Mouse (Mus musculus) kidney, adult 18-20 months (tissue): ENCODE data around the gene Ung.

Experiments used
- DNase-seq: peaks from one replicate; pipeline ENCODE4 v3.0.0; 2021

Gene Ung

GRCm38 (mm10) chr5:114131521-114131840 is 1.3 kb downstream of the Ung start:
- peak; percentile 68 for DNase-seq

DNA sequence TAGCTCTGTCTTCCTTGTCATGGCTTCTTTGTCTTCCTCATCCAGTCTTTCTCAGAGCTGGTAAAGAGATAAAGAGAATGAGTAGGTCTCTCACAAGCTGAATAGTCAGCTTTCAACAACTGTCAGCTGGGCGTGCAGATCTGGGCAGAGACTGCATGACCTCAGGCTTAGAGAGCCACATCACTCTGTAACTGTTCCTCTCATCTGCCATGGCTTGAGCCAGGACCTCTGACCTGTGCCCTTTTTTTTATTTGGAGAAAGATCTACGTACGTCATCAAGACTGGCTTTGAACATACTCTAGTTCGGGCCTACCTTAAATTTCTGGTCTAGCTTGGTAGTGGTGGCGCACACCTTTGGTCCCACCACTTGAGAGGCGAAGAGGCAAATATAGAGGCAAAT is 2.7 kb downstream of the Ung start:
- no peak for DNase-seq

GRCm38 (mm10) chr5:114134091-114134534 is 3.9 kb downstream of the Ung start:
- DNase-seq, result peak; percentile 65

DNA sequence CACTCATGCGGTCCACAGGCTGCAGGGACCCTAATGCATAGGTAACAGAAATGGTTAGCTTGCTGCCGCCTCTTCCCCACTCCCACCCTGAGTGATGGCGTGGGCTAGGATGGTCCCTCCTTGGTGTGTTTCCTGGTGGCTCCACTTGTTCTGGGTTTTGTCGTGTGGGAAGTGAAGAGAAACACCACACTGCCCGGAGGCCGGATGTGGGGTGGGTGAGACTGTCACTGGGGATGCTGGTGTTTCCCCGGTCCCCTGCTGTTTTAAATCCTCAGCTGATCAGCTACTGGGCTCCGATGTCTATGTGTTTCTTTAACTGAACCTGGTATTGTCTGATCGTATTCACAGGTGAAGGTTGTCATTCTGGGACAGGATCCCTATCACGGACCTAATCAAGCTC is 5.3 kb downstream of the Ung start:
- DNase-seq, result no peak

- no peak for DNase-seq
Measured at GRCm38 (mm10) chr5:114137481-114138276, 7.5 kb downstream of the Ung start.

DNA sequence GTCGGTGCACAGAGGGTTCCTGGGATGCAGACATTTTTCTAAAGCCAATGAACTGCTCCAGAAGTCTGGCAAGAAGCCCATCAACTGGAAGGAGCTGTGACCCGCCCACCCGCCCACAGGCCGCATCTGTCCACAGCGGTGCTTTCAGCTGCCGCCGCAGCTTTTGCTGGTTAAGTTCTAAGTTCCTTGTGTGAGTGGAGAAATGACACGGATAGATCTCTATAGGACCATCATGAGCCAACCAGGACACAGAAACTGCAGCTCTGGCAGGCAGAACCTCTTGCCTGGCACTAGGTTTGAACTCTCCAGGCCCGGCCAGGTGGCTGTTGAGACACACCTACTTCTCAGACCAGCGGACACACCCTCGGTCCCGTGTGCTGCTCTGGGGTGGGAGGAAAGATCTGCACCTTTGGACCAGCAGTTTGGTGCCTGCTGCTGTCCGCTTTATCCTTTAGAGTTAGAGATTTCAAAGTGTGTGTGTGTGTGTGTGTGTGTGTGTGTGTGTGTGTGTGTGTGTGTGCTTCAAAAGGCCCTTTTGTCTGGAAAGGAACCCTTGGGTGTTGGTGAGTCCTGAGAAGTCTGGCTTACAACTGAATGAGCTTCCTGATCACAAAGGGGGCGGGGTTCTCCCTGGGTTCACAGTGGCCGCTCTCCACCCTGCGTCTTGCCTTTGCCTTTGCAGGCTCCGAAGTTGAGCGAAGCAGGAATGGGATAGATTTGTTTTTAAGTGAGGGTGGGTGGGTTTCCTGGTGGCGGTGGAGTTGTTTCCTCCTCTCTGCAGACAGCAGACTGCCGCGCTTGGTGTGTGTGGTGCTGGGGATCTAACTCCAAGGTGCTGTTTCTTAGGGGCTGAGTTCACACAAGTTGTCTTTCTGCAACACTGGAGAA is 8.3 kb downstream of the Ung start:
- DNase-seq, result peak; percentile 16

DNA sequence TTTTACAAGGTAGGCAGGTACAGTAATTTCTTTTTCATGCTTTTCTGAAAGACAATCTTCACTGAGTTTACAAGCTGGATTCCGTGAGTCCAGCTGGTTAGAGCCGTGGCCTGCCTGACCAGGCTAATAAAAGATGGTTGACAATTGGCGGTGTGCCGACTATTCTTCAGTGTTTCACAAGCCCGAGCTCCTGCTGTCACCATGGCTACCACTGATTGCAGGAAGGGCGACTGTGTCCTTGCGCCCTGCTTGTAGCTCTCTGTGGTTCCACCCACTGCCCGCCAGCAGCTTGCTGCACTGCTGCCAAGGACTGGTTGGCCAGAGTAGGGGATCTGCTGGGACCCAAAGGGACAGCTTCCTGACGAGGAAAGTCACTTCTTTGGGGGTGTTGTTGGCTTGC is 9.0 kb downstream of the Ung start:
- DNase-seq, result peak; percentile 79

GRCm38 (mm10) chr5:114146028-114146888 is 16.1 kb downstream of the Ung start, which contains the start of gene Acacb:
Acacb (plus strand) TSS chr5:114146535.
- peak; percentile 48 for DNase-seq

DNA sequence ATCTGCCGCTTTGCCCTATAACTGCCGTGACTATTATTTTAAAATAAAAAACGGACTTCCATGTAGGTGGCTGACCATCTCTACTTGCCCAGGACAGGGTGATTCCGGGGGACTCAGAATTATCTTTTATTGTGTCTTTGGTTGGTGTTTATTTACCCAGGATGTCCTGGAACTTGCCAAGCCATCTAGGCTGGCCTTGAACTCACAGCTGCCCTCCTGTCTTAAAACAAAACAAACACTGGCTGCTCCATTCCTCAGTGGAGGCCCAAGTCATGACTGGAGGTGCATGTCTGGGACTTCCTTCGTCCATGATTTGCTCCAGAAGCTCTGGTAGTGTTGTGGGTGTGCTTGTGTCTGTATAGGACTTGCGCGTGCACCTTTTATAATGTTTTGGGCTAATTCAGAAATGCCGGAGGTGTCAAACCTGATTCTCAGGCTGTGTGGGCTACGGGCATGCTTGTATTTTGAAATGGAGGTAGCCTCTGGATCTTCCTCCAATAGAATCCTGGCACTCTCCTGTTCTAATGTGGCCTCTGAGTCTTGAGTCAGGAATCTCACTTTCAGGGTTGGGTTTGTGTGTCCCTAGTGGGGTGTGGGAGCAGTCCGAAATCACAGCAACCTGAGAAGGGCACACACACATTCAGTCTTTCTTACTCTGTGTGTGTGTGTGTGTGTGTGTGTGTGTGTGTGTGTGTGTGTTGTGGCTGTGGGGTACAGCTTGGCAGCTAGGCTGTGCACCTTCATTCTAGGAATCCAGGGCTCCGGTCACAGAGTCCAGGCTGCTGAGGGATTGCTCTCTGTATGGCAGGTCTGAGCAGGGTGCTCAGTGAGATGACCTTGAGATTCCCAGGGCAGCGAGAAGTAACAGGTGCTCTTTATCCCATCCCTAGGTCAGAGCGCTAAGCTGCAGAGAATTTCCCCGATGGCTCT is 17.1 kb downstream of the Ung start:
- no peak for DNase-seq

- DNase-seq, result no peak
Measured at GRCm38 (mm10) chr5:114152359-114153092, 22.3 kb downstream of the Ung start.

- peak; percentile 41 for DNase-seq
Measured at GRCm38 (mm10) chr5:114153490-114153889, 23.3 kb downstream of the Ung start.

DNA sequence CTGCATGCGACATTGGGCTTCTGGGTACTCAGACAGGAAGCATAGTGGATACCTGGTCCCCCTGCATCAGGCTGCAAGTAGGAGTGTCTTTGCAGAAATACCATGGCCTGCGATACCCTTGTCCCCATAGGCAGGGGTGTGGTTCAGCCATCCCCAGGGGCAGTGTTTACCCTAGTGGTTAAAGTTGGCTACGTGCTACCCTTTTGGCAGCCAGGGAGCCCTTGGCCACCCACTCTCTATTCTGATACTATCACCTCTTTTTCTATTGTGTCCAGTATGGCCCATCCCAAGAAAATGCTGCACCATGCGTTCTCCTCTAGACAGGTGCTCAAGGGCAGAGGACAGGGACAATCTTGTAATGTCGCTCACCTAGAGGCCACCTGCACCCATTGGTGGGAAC is 24.6 kb downstream of the Ung start:
- DNase-seq, result no peak

- DNase-seq, result peak; percentile 58
Measured at GRCm38 (mm10) chr5:114155168-114155933, 25.2 kb downstream of the Ung start.

DNA sequence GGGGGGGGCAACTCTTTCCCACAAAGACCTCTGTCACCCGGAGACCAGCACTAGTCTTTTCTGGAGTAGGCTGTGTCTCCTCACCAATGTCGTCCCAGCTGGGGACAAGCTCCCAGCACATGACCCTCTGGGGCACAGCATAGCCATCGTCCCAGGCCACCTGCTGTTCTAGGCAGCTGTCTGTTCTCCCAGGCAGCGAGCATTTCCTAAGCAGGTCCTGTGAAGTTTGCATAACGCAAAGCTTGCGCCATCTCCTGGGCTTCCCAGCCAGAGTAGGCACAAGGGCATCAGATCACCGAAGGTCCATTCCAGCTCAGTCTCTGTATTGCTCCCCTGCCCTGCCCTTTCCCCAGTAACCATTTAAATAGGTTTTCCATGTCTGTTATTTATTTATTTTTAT is 27.1 kb downstream of the Ung start:
- DNase-seq, result no peak

DNA sequence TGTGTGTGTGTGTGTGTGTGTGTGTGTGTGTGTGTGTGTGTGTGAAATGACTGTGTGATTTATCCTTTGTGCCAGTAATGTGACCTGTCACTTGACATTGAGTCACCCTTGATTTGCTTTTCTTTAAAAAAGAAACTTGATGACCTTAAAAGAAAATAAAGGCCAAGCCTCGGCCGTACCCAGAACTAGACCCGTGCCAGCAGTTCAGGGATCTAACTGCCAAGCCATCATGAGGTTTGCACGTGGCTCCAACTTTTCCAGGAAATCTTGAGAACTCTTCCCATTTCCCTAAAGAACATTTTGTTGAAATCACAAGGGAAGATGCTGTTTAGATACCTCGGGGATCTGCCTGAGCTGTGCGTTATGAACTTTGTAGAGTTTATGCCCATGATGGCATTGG is 31.2 kb downstream of the Ung start:
- DNase-seq, result no peak

DNA sequence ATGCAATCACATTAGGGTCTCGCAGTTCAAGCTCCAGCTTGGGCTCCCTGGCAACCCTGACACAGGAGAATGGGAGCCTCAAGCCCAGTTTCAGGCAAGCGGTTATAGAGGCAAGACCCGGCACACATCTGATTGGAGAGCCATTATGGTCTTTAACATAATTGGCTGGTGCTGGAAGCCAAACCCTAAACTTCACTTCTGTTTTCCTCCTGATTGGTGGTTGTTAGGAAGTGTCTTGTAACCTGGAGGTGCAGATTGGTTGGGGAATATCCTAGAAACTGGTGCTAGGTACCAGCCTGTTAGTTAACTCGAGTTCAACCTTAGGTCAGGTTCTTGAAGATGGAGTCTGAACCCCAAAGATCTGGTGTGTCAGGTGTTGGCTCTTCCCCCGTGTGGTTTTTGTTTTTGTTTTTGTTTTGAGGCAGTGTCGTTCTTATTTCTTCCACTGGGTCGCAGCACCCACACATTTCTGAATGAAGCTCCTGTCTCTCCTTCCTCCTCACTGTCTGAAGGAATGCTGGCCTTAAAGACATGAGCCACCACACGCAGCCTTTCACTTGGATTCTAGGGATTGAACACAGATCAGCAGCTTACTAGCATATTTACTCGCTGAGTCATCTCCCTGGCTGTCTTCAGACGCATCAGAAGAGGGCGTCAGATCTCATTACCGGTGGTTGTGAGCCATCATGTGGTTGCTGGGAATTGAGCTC is 32.1 kb downstream of the Ung start:
- DNase-seq, result no peak

GRCm38 (mm10) chr5:114163117-114163696 is 33.0 kb downstream of the Ung start:
- DNase-seq, result no peak

- no peak for DNase-seq
Measured at GRCm38 (mm10) chr5:114170345-114170744, 40.2 kb downstream of the Ung start.

- DNase-seq, result no peak
Measured at GRCm38 (mm10) chr5:114172936-114173335, 42.8 kb downstream of the Ung start.
